Mouse (Mus musculus): Measurements from ENCODE around the gene Proser3.

DNA sequence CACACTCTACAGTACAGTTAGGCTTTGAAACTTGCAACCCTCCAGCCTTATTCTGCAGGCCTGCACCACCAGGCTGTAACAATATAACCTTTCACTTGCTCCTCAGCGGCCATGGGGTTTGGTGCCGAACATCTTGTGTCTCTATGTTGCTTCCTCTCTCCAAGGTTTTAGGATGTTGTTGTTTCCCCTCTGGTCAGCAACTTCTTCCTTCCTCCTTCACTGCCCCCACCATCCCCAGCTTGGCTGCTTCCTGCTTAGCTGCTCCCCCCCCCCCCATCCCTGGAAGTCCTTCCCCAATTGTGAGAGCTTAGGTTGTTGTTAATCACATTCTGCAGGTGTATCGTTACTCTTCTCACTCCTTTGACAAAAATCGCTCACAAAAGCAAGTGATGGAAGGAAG, 44.0 kb downstream of the Proser3 start:
- TF ChIP-seq CTCF (IDR thresholded peaks at IDR 0.05; ENCODE audit: low read depth) (no peak), EP300 (IDR thresholded peaks at IDR 0.05; ENCODE audit: low read depth) (no peak)

Data from heart, postnatal 0 days (tissue).